Mouse (Mus musculus): ENCODE data around the gene B3gnt9. TPM values are rescaled to one million over a fixed set of nuclear protein-coding genes. Genes with fewer than 3 reads are reported as not detected.

B3gnt9 gene
- polyA plus RNA-seq, 1 experiment from 2014 or later = 5.6 TPM

- H3K27ac ChIP-seq (ENCODE audit: low read depth, low read length) = no peak overlapping the region
- no peaks in the 10 kb centered on the region for H3K27me3 ChIP-seq (ENCODE audit: control insufficient read depth, insufficient read depth, low read length)
- DNase-seq (ENCODE audit: low spot score, missing footprints) = peak; percentile 12
- H3K9ac ChIP-seq (ENCODE audit: low read length) = no peak overlapping the region
- H3K4me2 ChIP-seq = no peak overlapping the region
- no peak overlapping the region for H3K4me3 ChIP-seq (ENCODE audit: low read depth, low read length)
- H3K4me1 ChIP-seq (ENCODE audit: control insufficient read depth, insufficient read depth, low read length) = no peaks in the 10 kb centered on the region
- 0 out of 2 replicates have a peak, but pooled peaks cover 7% of the 10 kb centered on the region for H3K36me3 ChIP-seq (ENCODE audit: control insufficient read depth, insufficient read depth, low read length)
- WGBS = 89% methylated on average over 5 of the region's 5 CpGs
- H3K9me3 ChIP-seq (ENCODE audit: control insufficient read depth, low read length) = no peaks in the 10 kb centered on the region
- no peak for ATAC-seq (ENCODE audit: low FRiP score)
Measured at GRCm38 (mm10) chr8:105214104-105214503, 40.8 kb downstream of the B3gnt9 start.

GRCm38 (mm10) chr8:105209153-105210110 is 45.5 kb downstream of the B3gnt9 start:
- 58% methylated on average over 1 of the region's 1 CpGs for WGBS
- H3K27me3 ChIP-seq (ENCODE audit: control insufficient read depth, insufficient read depth, low read length) = no peaks in the 10 kb centered on the region
- H3K4me3 ChIP-seq (ENCODE audit: low read depth, low read length) = no peak overlapping the region
- ATAC-seq (ENCODE audit: low FRiP score) (no peak), DNase-seq (ENCODE audit: low spot score, missing footprints) (peak; percentile 72)
- 0 out of 2 replicates have a peak, but pooled peaks cover 5% of the 10 kb centered on the region for H3K36me3 ChIP-seq (ENCODE audit: control insufficient read depth, insufficient read depth, low read length)
- H3K4me2 ChIP-seq = no peak overlapping the region
- no peak overlapping the region for H3K27ac ChIP-seq (ENCODE audit: low read depth, low read length)
- H3K9ac ChIP-seq (ENCODE audit: low read length) = no peak overlapping the region
- H3K9me3 ChIP-seq (ENCODE audit: control insufficient read depth, low read length) = no peaks in the 10 kb centered on the region
- H3K4me1 ChIP-seq (ENCODE audit: control insufficient read depth, insufficient read depth, low read length) = no peaks in the 10 kb centered on the region

GRCm38 (mm10) chr8:105207675-105208273 is 47.2 kb downstream of the B3gnt9 start:
- 92% methylated on average over 2 of the region's 2 CpGs for WGBS
- Histone ChIP-seq H3K4me1 (ENCODE audit: control insufficient read depth, insufficient read depth, low read length) (no peaks in the 10 kb centered on the region), H3K4me3 (ENCODE audit: low read depth, low read length) (no peak overlapping the region), H3K4me2 (no peak overlapping the region), H3K9me3 (ENCODE audit: control insufficient read depth, low read length) (no peaks in the 10 kb centered on the region), H3K27me3 (ENCODE audit: control insufficient read depth, insufficient read depth, low read length) (no peaks in the 10 kb centered on the region), H3K27ac (ENCODE audit: low read depth, low read length) (no peak overlapping the region), H3K36me3 (ENCODE audit: control insufficient read depth, insufficient read depth, low read length) (0 out of 2 replicates have a peak, but pooled peaks cover 8% of the 10 kb centered on the region), H3K9ac (ENCODE audit: low read length) (no peak overlapping the region)
- ATAC-seq (ENCODE audit: low FRiP score) (no peak), DNase-seq (ENCODE audit: low spot score, missing footprints) (peak; percentile 85)

- Histone ChIP-seq H3K27ac (ENCODE audit: low read depth, low read length) (no peak overlapping the region), H3K9ac (ENCODE audit: low read length) (no peak overlapping the region; the same call in 1 of the 2 replicates), H3K36me3 (ENCODE audit: control insufficient read depth, insufficient read depth, low read length) (0 out of 2 replicates have a peak, but pooled peaks cover 8% of the 10 kb centered on the region), H3K27me3 (ENCODE audit: control insufficient read depth, insufficient read depth, low read length) (no peaks in the 10 kb centered on the region), H3K4me1 (ENCODE audit: control insufficient read depth, insufficient read depth, low read length) (no peaks in the 10 kb centered on the region), H3K4me2 (no peak overlapping the region), H3K9me3 (ENCODE audit: control insufficient read depth, low read length) (no peaks in the 10 kb centered on the region), H3K4me3 (ENCODE audit: low read depth, low read length) (no peak overlapping the region)
- ATAC-seq (ENCODE audit: low FRiP score) = no peak
- DNase-seq (ENCODE audit: low spot score, missing footprints) = peak; percentile 37
- WGBS = 83% methylated on average over 7 of the region's 7 CpGs
Measured at GRCm38 (mm10) chr8:105206766-105207275, 48.1 kb downstream of the B3gnt9 start.

GRCm38 (mm10) chr8:105205748-105206147 is 49.2 kb downstream of the B3gnt9 start:
- H3K27me3 ChIP-seq (ENCODE audit: control insufficient read depth, insufficient read depth, low read length) = no peaks in the 10 kb centered on the region
- H3K9me3 ChIP-seq (ENCODE audit: control insufficient read depth, low read length) = no peaks in the 10 kb centered on the region
- H3K4me3 ChIP-seq (ENCODE audit: low read depth, low read length) = no peak overlapping the region
- no peak overlapping the region for H3K4me2 ChIP-seq
- no peak overlapping the region for H3K9ac ChIP-seq (ENCODE audit: low read length)
- no peak overlapping the region for H3K27ac ChIP-seq (ENCODE audit: low read depth, low read length)
- ATAC-seq (ENCODE audit: low FRiP score) (no peak), DNase-seq (ENCODE audit: low spot score, missing footprints) (no peak)
- 92% methylated on average over 1 of the region's 1 CpGs for WGBS
- 0 out of 2 replicates have a peak, but pooled peaks cover 6% of the 10 kb centered on the region for H3K36me3 ChIP-seq (ENCODE audit: control insufficient read depth, insufficient read depth, low read length)
- H3K4me1 ChIP-seq (ENCODE audit: control insufficient read depth, insufficient read depth, low read length) = no peaks in the 10 kb centered on the region

Other genes starting within 250 kb of the B3gnt9 start
- gene Ces3a, start 206.6 kb downstream of the B3gnt9 start, polyA plus RNA-seq (2014; fragmentation: Nextera tagmentation; extraction: Ambion mirVana) = not detected in 2 replicates
- not detected in 2 replicates for gene Ces3b, start 171.4 kb downstream of the B3gnt9 start, polyA plus RNA-seq (2014; fragmentation: Nextera tagmentation; extraction: Ambion mirVana)
- gene Ces4a, start 123.4 kb downstream of the B3gnt9 start, polyA plus RNA-seq (2014; fragmentation: Nextera tagmentation; extraction: Ambion mirVana) = not detected in 2 replicates
- 49.8 and 60.2 TPM in 2 replicates for gene Cbfb, start 84.5 kb downstream of the B3gnt9 start, polyA plus RNA-seq (2014; fragmentation: Nextera tagmentation; extraction: Ambion mirVana)
- gene D230025D16Rik, start 30.0 kb downstream of the B3gnt9 start, polyA plus RNA-seq (2014; fragmentation: Nextera tagmentation; extraction: Ambion mirVana) = 32.3 and 32.9 TPM in 2 replicates
- 11.3 and 15.0 TPM in 2 replicates for gene Tradd, start 9.5 kb upstream of the B3gnt9 start, polyA plus RNA-seq (2014; fragmentation: Nextera tagmentation; extraction: Ambion mirVana)
- gene Fbxl8, start 9.5 kb upstream of the B3gnt9 start, polyA plus RNA-seq (2014; fragmentation: Nextera tagmentation; extraction: Ambion mirVana) = 0.84 and 1.5 TPM in 2 replicates
- gene Hsf4, start 14.6 kb upstream of the B3gnt9 start, polyA plus RNA-seq (2014; fragmentation: Nextera tagmentation; extraction: Ambion mirVana) = not detected in 2 replicates
- gene Nol3, start 21.0 kb upstream of the B3gnt9 start, polyA plus RNA-seq (2014; fragmentation: Nextera tagmentation; extraction: Ambion mirVana) = 2.0 and 3.2 TPM in 2 replicates
- 34.2 and 34.4 TPM in 2 replicates for gene 4931428F04Rik, start 34.7 kb upstream of the B3gnt9 start, polyA plus RNA-seq (2014; fragmentation: Nextera tagmentation; extraction: Ambion mirVana)
- gene Exoc3l, start 40.9 kb upstream of the B3gnt9 start, polyA plus RNA-seq (2014; fragmentation: Nextera tagmentation; extraction: Ambion mirVana) = 6.4 and 8.6 TPM in 2 replicates
- gene E2f4, start 42.5 kb upstream of the B3gnt9 start, polyA plus RNA-seq (2014; fragmentation: Nextera tagmentation; extraction: Ambion mirVana) = 94.9 and 101 TPM in 2 replicates
- gene Elmo3, start 50.4 kb upstream of the B3gnt9 start, polyA plus RNA-seq (2014; fragmentation: Nextera tagmentation; extraction: Ambion mirVana) = 0.81 and 1.8 TPM in 2 replicates
- gene Lrrc29, start 71.1 kb upstream of the B3gnt9 start, polyA plus RNA-seq (2014; fragmentation: Nextera tagmentation; extraction: Ambion mirVana) = 0.91 and 1.1 TPM in 2 replicates
- gene Tmem208, start 71.2 kb upstream of the B3gnt9 start, polyA plus RNA-seq (2014; fragmentation: Nextera tagmentation; extraction: Ambion mirVana) = 87.6 and 91.4 TPM in 2 replicates
- gene Fhod1, start 92.8 kb upstream of the B3gnt9 start, polyA plus RNA-seq (2014; fragmentation: Nextera tagmentation; extraction: Ambion mirVana) = 1.6 and 2.0 TPM in 2 replicates
- 2.9 and 3.2 TPM in 2 replicates for gene Slc9a5, start 93.7 kb upstream of the B3gnt9 start, polyA plus RNA-seq (2014; fragmentation: Nextera tagmentation; extraction: Ambion mirVana)
- gene Plekhg4, start 118.1 kb upstream of the B3gnt9 start, polyA plus RNA-seq (2014; fragmentation: Nextera tagmentation; extraction: Ambion mirVana) = 0.55 and 0.61 TPM in 2 replicates
- gene Kctd19, start 158.3 kb upstream of the B3gnt9 start, polyA plus RNA-seq (2014; fragmentation: Nextera tagmentation; extraction: Ambion mirVana) = not detected in 2 replicates
- gene Lrrc36, start 158.4 kb upstream of the B3gnt9 start, polyA plus RNA-seq (2014; fragmentation: Nextera tagmentation; extraction: Ambion mirVana) = 1.9 and 2.7 TPM in 2 replicates
- 106 and 107 TPM in 2 replicates for gene Tppp3, start 216.4 kb upstream of the B3gnt9 start, polyA plus RNA-seq (2014; fragmentation: Nextera tagmentation; extraction: Ambion mirVana)
- 14.5 and 19.0 TPM in 2 replicates for gene Zdhhc1, start 241.7 kb upstream of the B3gnt9 start, polyA plus RNA-seq (2014; fragmentation: Nextera tagmentation; extraction: Ambion mirVana)